Mouse (Mus musculus) brain, embryonic 14.5 days (tissue): ENCODE data around the gene Olfr70. TPM values are rescaled to one million over a fixed set of nuclear protein-coding genes. Genes with fewer than 3 reads are reported as not detected.

ENCODE experiments used
- DNase-seq: peaks from one replicate; pipeline ENCODE4 v3.0.0-alpha.2; 2011; ENCODE audit warnings: low read depth
- CTCF ChIP-seq: fragments of 200-500 bp; IDR thresholded peaks from 2 replicates; pipeline ENCODE4 v1.5.1; 2012; ENCODE audit warnings: inconsistent platforms, mild to moderate bottlenecking, moderate library complexity, borderline replicate concordance; ENCODE audit not compliant: insufficient read depth, insufficient read length; ENCODE audit errors: extremely low read depth
- POLR2A ChIP-seq: fragments of 200-500 bp; IDR thresholded peaks from 2 replicates; pipeline ENCODE4 v1.6.1; 2012; ENCODE audit warnings: mild to moderate bottlenecking, inconsistent platforms, borderline replicate concordance; ENCODE audit not compliant: poor library complexity, insufficient read depth, insufficient read length, severe bottlenecking; ENCODE audit errors: extremely low read depth
- polyA plus RNA-seq: library from polyadenylated mRNA; depleted of rRNA; stranded (reverse); fragments of >200 nt; gene quantifications from 2 replicates; pipeline ENCODE4 v1.2.3, GENCODE M21; 2012; rRNA removed

Olfr70 gene
- not detected in 2 replicates for polyA plus RNA-seq

GRCm38 (mm10) chr4:43700707-43701106 lies at the start of gene Olfr70:
TSS of gene Olfr70 (minus strand) at chr4:43700807.
- TF ChIP-seq POLR2A (no peak), CTCF (no peak)
- no peak for DNase-seq

GRCm38 (mm10) chr4:43745187-43745586 lies 44.6 kb upstream of the Olfr70 start:
- TF ChIP-seq POLR2A (no peak), CTCF (peak; percentile 49)
- peak; percentile 65 for DNase-seq

GRCm38 (mm10) chr4:43743099-43743498 lies 42.5 kb upstream of the Olfr70 start:
- peak; percentile 23; the same call in 1 of the 2 replicates for TF ChIP-seq CTCF
- no peak for TF ChIP-seq POLR2A

GRCm38 (mm10) chr4:43742637-43743036 lies 42.0 kb upstream of the Olfr70 start:
- no peak for TF ChIP-seq CTCF
- no peak for DNase-seq

More at GRCm38 (mm10) chr4:43743099-43743498, 42.5 kb upstream of the Olfr70 start:
- DNase-seq = no peak

GRCm38 (mm10) chr4:43741526-43741925 lies 40.9 kb upstream of the Olfr70 start:
- TF ChIP-seq POLR2A (no peak), CTCF (no peak)
- DNase-seq = no peak

- DNase-seq = no peak
Measured at GRCm38 (mm10) chr4:43738989-43739674, 38.5 kb upstream of the Olfr70 start.

GRCm38 (mm10) chr4:43737144-43737543 lies 36.5 kb upstream of the Olfr70 start:
- TF ChIP-seq POLR2A (no peak), CTCF (no peak)
- DNase-seq = no peak

More at GRCm38 (mm10) chr4:43738989-43739674, 38.5 kb upstream of the Olfr70 start:
- TF ChIP-seq POLR2A = no peak
- TF ChIP-seq CTCF = no peak

GRCm38 (mm10) chr4:43733186-43733585 lies 32.6 kb upstream of the Olfr70 start:
- TF ChIP-seq POLR2A (no peak), CTCF (no peak)
- no peak for DNase-seq

- no peak for TF ChIP-seq POLR2A
- no peak for TF ChIP-seq CTCF
- DNase-seq = no peak
Measured at GRCm38 (mm10) chr4:43732171-43732570, 31.6 kb upstream of the Olfr70 start.

- no peak for TF ChIP-seq POLR2A
- no peak for DNase-seq
Measured at GRCm38 (mm10) chr4:43730750-43731297, 30.2 kb upstream of the Olfr70 start.

- no peak for DNase-seq
- TF ChIP-seq CTCF = no peak
- no peak for TF ChIP-seq POLR2A
Measured at GRCm38 (mm10) chr4:43729794-43730550, 29.4 kb upstream of the Olfr70 start, which contains the start of gene Spaar. TSS of gene Spaar (plus strand) at chr4:43730034.

GRCm38 (mm10) chr4:43729126-43729525 lies 28.5 kb upstream of the Olfr70 start:
- DNase-seq = no peak
- TF ChIP-seq CTCF (no peak), POLR2A (no peak)

- DNase-seq = no peak
Measured at GRCm38 (mm10) chr4:43728576-43728954, 28.0 kb upstream of the Olfr70 start.

More at GRCm38 (mm10) chr4:43728576-43728954, 28.0 kb upstream of the Olfr70 start:
- TF ChIP-seq POLR2A (no peak), CTCF (no peak)
